Mouse (Mus musculus) limb, embryonic 14.5 days (tissue): ENCODE data around the gene Mex3a. TPM values are rescaled to one million over a fixed set of nuclear protein-coding genes. Genes with fewer than 3 reads are reported as not detected.
A peak's percentile ranks its signal among the peaks of the same experiment; 100 is the strongest.

Experiments used
- ATAC-seq: fragments of 200-750 bp; cut with Nextera tagmentation; 2 replicates; pipeline ENCODE4 v1.8.0; 2017; ENCODE audit warnings: low read depth, moderate number of reproducible peaks, moderate TSS enrichment; ENCODE audit not compliant: low FRiP score
- DNase-seq: peaks from one replicate; pipeline ENCODE4 v3.0.0-alpha.2; 2015; ENCODE audit warnings: low spot score
- H3K27ac ChIP-seq: fragments of 300-500 bp; sonication (generic); replicated peaks from 2 replicates; pipeline ENCODE4 v1.5.1; 2014; ENCODE audit warnings: low read depth, mild to moderate bottlenecking, low read length, moderate library complexity, mixed read lengths
- H3K27me3 ChIP-seq: fragments of 300-500 bp; sonication (generic); 2 replicates; pipeline ENCODE4 v1.6.1; 2014; ENCODE audit warnings: low read length, mixed read lengths; ENCODE audit not compliant: control insufficient read depth, insufficient read depth
- H3K36me3 ChIP-seq: fragments of 300-500 bp; sonication (generic); 2 replicates; pipeline ENCODE4 v1.6.1; 2014; ENCODE audit warnings: mild to moderate bottlenecking, low read length, moderate library complexity, mixed read lengths; ENCODE audit not compliant: control insufficient read depth, insufficient read depth
- H3K4me1 ChIP-seq: fragments of 300-500 bp; sonication (generic); 2 replicates; pipeline ENCODE4 v1.6.1; 2014; ENCODE audit warnings: antibody characterized with exemption, low read length, mixed read lengths; ENCODE audit not compliant: control insufficient read depth, insufficient read depth
- H3K4me2 ChIP-seq: fragments of 300-500 bp; sonication (generic); replicated peaks from 2 replicates; pipeline ENCODE4 v1.6.1; 2014; ENCODE audit warnings: low read depth, mild to moderate bottlenecking, low read length, moderate library complexity; ENCODE audit not compliant: severe bottlenecking
- H3K4me3 ChIP-seq: fragments of 300-500 bp; sonication (generic); replicated peaks from 2 replicates; pipeline ENCODE4 v1.5.1; 2014; ENCODE audit warnings: low read length
- H3K9ac ChIP-seq: fragments of 300-500 bp; sonication (generic); 2 replicates; pipeline ENCODE4 v1.6.1; 2014; ENCODE audit warnings: mild to moderate bottlenecking, low read depth, low read length, moderate library complexity; ENCODE audit not compliant: severe bottlenecking
- H3K9me3 ChIP-seq: fragments of 300-500 bp; sonication (generic); 2 replicates; pipeline ENCODE4 v1.6.1; 2016; ENCODE audit warnings: low read length; ENCODE audit not compliant: control insufficient read depth
- POLR2A ChIP-seq: fragments of 200-500 bp; IDR thresholded peaks from 2 replicates; pipeline ENCODE4 v1.8.0; 2012; ENCODE audit warnings: inconsistent platforms, mild to moderate bottlenecking, moderate library complexity, borderline replicate concordance; ENCODE audit not compliant: insufficient read depth, insufficient read length; ENCODE audit errors: extremely low read depth
- WGBS: fragments of 180-500 bp; shearing (Covaris S2); extraction: QIAGEN DNeasy Blood & Tissue Kit; methylation state at CpG from one replicate; pipeline ENCODE4 v1.1.7; 2014; 5-methylcytosine and 5-hydroxymethylcytosine counted together
- polyA plus RNA-seq, 2 experiments: library from polyadenylated mRNA; depleted of rRNA in 1 of 2; stranded (reverse) in 1 of 2; unstranded in 1 of 2; fragments of >200 nt; fragmentation: Nextera tagmentation in 1 of 2; extraction: Ambion mirVana in 1 of 2; gene quantifications; 2 replicates each; pipeline versions ENCODE4 v1.2.1 to v1.2.3; 2012 to 2014

The Mex3a gene
- polyA plus RNA-seq, 2 experiments = 26.7 to 49.3 TPM

DNA sequence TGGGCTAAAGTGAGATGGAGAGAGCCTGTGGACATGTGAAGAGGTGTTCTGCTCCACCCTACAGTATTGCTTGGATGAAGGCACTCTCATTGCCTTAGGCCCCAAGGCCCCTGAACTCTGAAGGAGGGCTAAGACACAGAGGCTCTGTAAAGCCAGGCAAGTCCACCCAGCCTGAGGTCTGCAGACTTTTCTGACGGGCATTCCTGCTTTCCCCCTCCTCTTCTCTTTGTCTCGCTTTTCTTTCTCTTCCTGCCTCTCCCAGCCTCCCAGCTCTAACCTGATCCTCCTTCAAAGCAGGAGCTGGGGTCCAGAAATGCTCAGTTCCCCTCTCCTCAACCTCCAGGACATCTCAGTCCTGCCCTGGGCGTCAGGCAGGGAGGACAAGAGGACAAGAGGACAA lies 2.8 kb downstream of the Mex3a start:
- ATAC-seq (no peak), DNase-seq (no peak)
- 18% methylated on average over 3 of the region's 3 CpGs for WGBS
- Histone ChIP-seq H3K27me3 (no peaks in the 10 kb centered on the region), H3K36me3 (peaks cover 50% of the 10 kb centered on the region), H3K27ac (peak overlapping the region; percentile 34; the same call in 1 of the 2 replicates), H3K9me3 (no peaks in the 10 kb centered on the region), H3K4me1 (peaks cover 46% of the 10 kb centered on the region), H3K9ac (peak overlapping the region; percentile 99), H3K4me3 (peak overlapping the region; percentile 96), H3K4me2 (peak overlapping the region; percentile 62)
- TF ChIP-seq POLR2A = no peak

DNA sequence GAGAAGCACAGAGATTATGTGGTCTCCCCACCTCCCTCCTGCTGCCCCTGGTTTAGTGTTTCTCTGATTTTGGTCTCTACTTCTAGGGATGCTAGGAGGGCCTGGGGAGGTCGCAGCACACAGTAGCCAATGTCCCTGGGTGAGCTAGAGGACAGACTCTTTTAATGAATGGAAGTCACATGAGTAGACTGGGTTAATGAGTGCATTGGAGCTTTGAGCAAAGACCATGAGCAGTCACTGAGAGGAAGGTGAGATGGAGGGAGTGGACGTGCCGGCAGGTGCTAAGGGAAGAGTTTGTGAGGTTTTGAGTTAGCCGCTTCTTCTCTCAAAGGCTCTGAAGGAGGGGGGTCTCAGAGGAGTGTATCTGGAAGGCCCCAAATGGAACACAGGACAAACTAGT lies 3.3 kb downstream of the Mex3a start:
- H3K36me3 ChIP-seq = peaks cover 55% of the 10 kb centered on the region
- H3K9ac ChIP-seq = peak overlapping the region; percentile 99; the same call in 1 of the 2 replicates
- H3K9me3 ChIP-seq = no peaks in the 10 kb centered on the region
- H3K4me2 ChIP-seq = peak overlapping the region; percentile 62
- DNase-seq = no peak
- H3K27me3 ChIP-seq = no peaks in the 10 kb centered on the region
- peak overlapping the region; percentile 96 for H3K4me3 ChIP-seq
- peaks cover 42% of the 10 kb centered on the region for H3K4me1 ChIP-seq
- ATAC-seq = no peak
- H3K27ac ChIP-seq = 0 out of 2 replicates have a peak overlapping the region, but pooled peaks have one; percentile 34
- TF ChIP-seq POLR2A = no peak
- 39% methylated on average over 4 of the region's 4 CpGs for WGBS

GRCm38 (mm10) chr3:88536103-88536930 lies 4.1 kb downstream of the Mex3a start:
- Histone ChIP-seq H3K4me1 (peaks cover 42% of the 10 kb centered on the region), H3K9me3 (no peaks in the 10 kb centered on the region), H3K27ac (peak overlapping the region; percentile 10; the same call in 1 of the 2 replicates), H3K27me3 (no peaks in the 10 kb centered on the region), H3K9ac (peak overlapping the region; percentile 50), H3K4me3 (peak overlapping the region; percentile 96), H3K36me3 (peaks cover 63% of the 10 kb centered on the region), H3K4me2 (peak overlapping the region; percentile 62)
- ATAC-seq = no peak
- peak; percentile 72 for DNase-seq
- TF ChIP-seq POLR2A = no peak
- WGBS = 9% methylated on average over 63 of the region's 64 CpGs

DNA sequence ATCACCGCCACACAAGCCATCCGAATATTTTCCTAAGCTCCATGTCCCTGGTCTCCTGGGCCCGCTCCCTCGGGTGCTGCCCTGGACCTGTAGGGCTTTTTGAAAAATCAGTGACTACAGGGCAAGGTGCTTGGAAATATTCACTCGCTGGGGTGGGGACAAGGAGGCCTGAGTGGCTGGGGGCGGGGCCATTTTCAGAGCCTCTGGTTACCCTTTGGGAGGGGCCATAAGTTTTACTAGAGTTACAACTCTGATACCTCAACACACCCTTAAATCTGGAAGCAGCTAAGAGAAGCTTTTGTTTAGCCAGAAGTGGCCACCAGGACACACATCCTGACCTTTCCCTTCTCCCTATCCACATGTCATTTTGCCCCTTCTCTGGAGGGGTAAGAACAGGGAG lies 5.0 kb downstream of the Mex3a start:
- no peak for DNase-seq
- Histone ChIP-seq H3K27me3 (no peaks in the 10 kb centered on the region), H3K4me2 (peak overlapping the region; percentile 62), H3K4me1 (peaks cover 42% of the 10 kb centered on the region), H3K4me3 (peak overlapping the region; percentile 96), H3K36me3 (peaks cover 65% of the 10 kb centered on the region), H3K27ac (no peak overlapping the region), H3K9ac (no peak overlapping the region), H3K9me3 (no peaks in the 10 kb centered on the region)
- 60% methylated on average over 6 of the region's 6 CpGs for WGBS
- ATAC-seq = no peak
- TF ChIP-seq POLR2A = no peak

GRCm38 (mm10) chr3:88538271-88539145 lies 6.3 kb downstream of the Mex3a start:
- Histone ChIP-seq H3K9ac (no peak overlapping the region), H3K27me3 (no peaks in the 10 kb centered on the region), H3K4me3 (no peak overlapping the region), H3K4me1 (peaks cover 42% of the 10 kb centered on the region), H3K4me2 (no peak overlapping the region), H3K9me3 (no peaks in the 10 kb centered on the region), H3K27ac (no peak overlapping the region), H3K36me3 (peaks cover 65% of the 10 kb centered on the region)
- DNase-seq (no peak), ATAC-seq (no peak)
- TF ChIP-seq POLR2A = no peak
- 58% methylated on average over 9 of the region's 9 CpGs for WGBS
